Mouse (Mus musculus) limb, embryonic 11.5 days (tissue): ENCODE data around the gene E130309D02Rik. TPM values are rescaled to one million over a fixed set of nuclear protein-coding genes. Genes with fewer than 3 reads are reported as not detected.

Source experiments
- ATAC-seq: fragments of 200-750 bp; cut with Nextera tagmentation; 2 replicates; pipeline ENCODE4 v1.8.0; 2017; ENCODE audit warnings: low read depth; ENCODE audit not compliant: insufficient number of reproducible peaks, low FRiP score, low TSS enrichment
- DNase-seq: peaks from one replicate; pipeline ENCODE4 v3.0.0-alpha.2; 2015; ENCODE audit warnings: low spot score
- H3K27ac ChIP-seq: fragments of 300-500 bp; sonication (generic); replicated peaks from 2 replicates; pipeline ENCODE4 v1.5.1; 2014; ENCODE audit warnings: low read depth, mild to moderate bottlenecking, low read length
- H3K27me3 ChIP-seq: fragments of 300-500 bp; sonication (generic); 2 replicates; pipeline ENCODE4 v1.6.1; 2014; ENCODE audit warnings: mild to moderate bottlenecking, low read length, mixed read lengths; ENCODE audit not compliant: control insufficient read depth, insufficient read depth
- H3K36me3 ChIP-seq: fragments of 300-500 bp; sonication (generic); 2 replicates; pipeline ENCODE4 v1.6.1; 2014; ENCODE audit warnings: mild to moderate bottlenecking, low read length, moderate library complexity, mixed read lengths; ENCODE audit not compliant: control insufficient read depth, insufficient read depth
- H3K4me1 ChIP-seq: fragments of 300-500 bp; sonication (generic); 2 replicates; pipeline ENCODE4 v1.6.1; 2014; ENCODE audit warnings: low read length, mixed read lengths; ENCODE audit not compliant: control insufficient read depth, insufficient read depth
- H3K4me2 ChIP-seq: fragments of 300-500 bp; sonication (generic); 2 replicates; pipeline ENCODE4 v1.6.1; 2014; ENCODE audit warnings: low read depth, mild to moderate bottlenecking, moderate library complexity; ENCODE audit not compliant: severe bottlenecking
- H3K4me3 ChIP-seq: fragments of 300-500 bp; sonication (generic); 2 replicates; pipeline ENCODE4 v1.5.1; 2014; ENCODE audit warnings: low read depth, low read length
- H3K9ac ChIP-seq: fragments of 300-500 bp; sonication (generic); 2 replicates; pipeline ENCODE4 v1.6.1; 2014; ENCODE audit warnings: mild to moderate bottlenecking, low read length
- H3K9me3 ChIP-seq: fragments of 300-500 bp; sonication (generic); 2 replicates; pipeline ENCODE4 v1.6.1; 2016; ENCODE audit warnings: low read length; ENCODE audit not compliant: control insufficient read depth
- WGBS: fragments of 180-500 bp; shearing (Covaris S2); extraction: QIAGEN DNeasy Blood & Tissue Kit; methylation state at CpG from one replicate; pipeline ENCODE4 v1.1.7; 2014; 5-methylcytosine and 5-hydroxymethylcytosine counted together
- polyA plus RNA-seq: library from polyadenylated mRNA; unstranded; fragments of >200 nt; fragmentation: Nextera tagmentation; extraction: Ambion mirVana; gene quantifications from 2 replicates; pipeline ENCODE4 v1.2.1, GENCODE M21; 2014

E130309D02Rik gene
- polyA plus RNA-seq, 1 experiment from 2014 or later: 52.5 TPM

GRCm38 (mm10) chr5:143301296-143301695, 13.9 kb downstream of the E130309D02Rik start:
- peaks cover 32% of the 10 kb centered on the region for H3K36me3 ChIP-seq
- no peak overlapping the region for H3K9ac ChIP-seq
- no peaks in the 10 kb centered on the region for H3K4me1 ChIP-seq
- 80% methylated on average over 8 of the region's 8 CpGs for WGBS
- H3K9me3 ChIP-seq: no peaks in the 10 kb centered on the region
- ATAC-seq (no peak; the same call in 1 of the 2 replicates), DNase-seq (no peak)
- no peak overlapping the region for H3K4me2 ChIP-seq
- H3K27ac ChIP-seq: no peak overlapping the region
- no peak overlapping the region for H3K4me3 ChIP-seq
- no peaks in the 10 kb centered on the region for H3K27me3 ChIP-seq

- Histone ChIP-seq H3K36me3 (peaks cover 16% of the 10 kb centered on the region), H3K27me3 (peaks cover under 1% of the 10 kb centered on the region; the same call in 1 of the 2 replicates), H3K4me3 (no peak overlapping the region), H3K27ac (no peak overlapping the region), H3K4me1 (no peaks in the 10 kb centered on the region), H3K9me3 (no peaks in the 10 kb centered on the region), H3K9ac (no peak overlapping the region), H3K4me2 (no peak overlapping the region)
- ATAC-seq (no peak), DNase-seq (peak; percentile 75)
- WGBS: 93% methylated on average over 4 of the region's 4 CpGs
Measured at GRCm38 (mm10) chr5:143299686-143300085, 15.5 kb downstream of the E130309D02Rik start.

- 91% methylated on average over 7 of the region's 7 CpGs for WGBS
- peaks cover 13% of the 10 kb centered on the region for H3K27me3 ChIP-seq
- no peak for DNase-seq
- no peak overlapping the region for H3K27ac ChIP-seq
- no peak overlapping the region for H3K4me2 ChIP-seq
- no peak overlapping the region for H3K9ac ChIP-seq
- H3K36me3 ChIP-seq: peaks cover 16% of the 10 kb centered on the region
- no peak overlapping the region for H3K4me3 ChIP-seq
- ATAC-seq: no peak
- H3K4me1 ChIP-seq: no peaks in the 10 kb centered on the region
- H3K9me3 ChIP-seq: no peaks in the 10 kb centered on the region
Measured at GRCm38 (mm10) chr5:143298391-143298790, 16.8 kb downstream of the E130309D02Rik start.

GRCm38 (mm10) chr5:143297986-143298385, 17.2 kb downstream of the E130309D02Rik start:
- Histone ChIP-seq H3K27ac (no peak overlapping the region), H3K4me2 (no peak overlapping the region), H3K9ac (no peak overlapping the region), H3K36me3 (peaks cover 15% of the 10 kb centered on the region), H3K4me3 (no peak overlapping the region), H3K4me1 (no peaks in the 10 kb centered on the region), H3K9me3 (no peaks in the 10 kb centered on the region), H3K27me3 (peaks cover 17% of the 10 kb centered on the region)
- DNase-seq (no peak), ATAC-seq (no peak)
- WGBS: 92% methylated on average over 9 of the region's 9 CpGs

- ATAC-seq (no peak), DNase-seq (no peak)
- Histone ChIP-seq H3K27ac (no peak overlapping the region), H3K4me1 (0 out of 2 replicates have a peak, but pooled peaks cover 5% of the 10 kb centered on the region), H3K27me3 (peaks cover 40% of the 10 kb centered on the region), H3K9ac (no peak overlapping the region), H3K4me3 (no peak overlapping the region), H3K4me2 (no peak overlapping the region), H3K9me3 (no peaks in the 10 kb centered on the region), H3K36me3 (peaks cover 2% of the 10 kb centered on the region; the same call in 1 of the 2 replicates)
- WGBS: 92% methylated on average over 2 of the region's 2 CpGs
Measured at GRCm38 (mm10) chr5:143295330-143295729, 19.8 kb downstream of the E130309D02Rik start.

GRCm38 (mm10) chr5:143294862-143295261, 20.3 kb downstream of the E130309D02Rik start:
- Histone ChIP-seq H3K9me3 (no peaks in the 10 kb centered on the region), H3K27me3 (peaks cover 44% of the 10 kb centered on the region), H3K27ac (no peak overlapping the region), H3K4me3 (no peak overlapping the region), H3K9ac (no peak overlapping the region), H3K4me2 (no peak overlapping the region), H3K4me1 (0 out of 2 replicates have a peak, but pooled peaks cover 5% of the 10 kb centered on the region), H3K36me3 (no peaks in the 10 kb centered on the region)
- DNase-seq (no peak), ATAC-seq (no peak)
- 84% methylated on average over 3 of the region's 3 CpGs for WGBS

- H3K4me3 ChIP-seq: peak within 1 kb of the TSS; percentile 44
- H3K36me3 ChIP-seq: no peaks in the 10 kb centered on the region
- H3K9ac ChIP-seq: peak within 1 kb of the TSS; percentile 47
- peak within 1 kb of the TSS; percentile 92 for H3K4me2 ChIP-seq
- ATAC-seq: no peak
- H3K4me1 ChIP-seq: peaks cover 10% of the 10 kb centered on the region
- peak; percentile 43 for DNase-seq
- H3K27ac ChIP-seq: no peak within 1 kb of the TSS
- H3K27me3 ChIP-seq: peaks cover 58% of the 10 kb centered on the region
- 6% methylated on average over 28 of the region's 38 CpGs for WGBS
- peaks cover 2% of the 10 kb centered on the region; the same call in 1 of the 2 replicates for H3K9me3 ChIP-seq
Measured at GRCm38 (mm10) chr5:143293404-143293803, 21.8 kb downstream of the E130309D02Rik start, which contains the start of gene Zfp853. TSS of gene Zfp853 (minus strand) at chr5:143293623.

- WGBS: 3% methylated on average over 18 of the region's 19 CpGs
- peaks cover 2% of the 10 kb centered on the region; the same call in 1 of the 2 replicates for H3K9me3 ChIP-seq
- peaks cover 14% of the 10 kb centered on the region for H3K4me1 ChIP-seq
- no peak overlapping the region for H3K27ac ChIP-seq
- no peaks in the 10 kb centered on the region for H3K36me3 ChIP-seq
- peak overlapping the region; percentile 47 for H3K9ac ChIP-seq
- ATAC-seq: no peak
- peak overlapping the region; percentile 44 for H3K4me3 ChIP-seq
- H3K27me3 ChIP-seq: peaks cover 63% of the 10 kb centered on the region
- H3K4me2 ChIP-seq: peak overlapping the region; percentile 92
- DNase-seq: peak; percentile 41
Measured at GRCm38 (mm10) chr5:143292879-143293278, 22.3 kb downstream of the E130309D02Rik start.

GRCm38 (mm10) chr5:143289299-143289698, 25.9 kb downstream of the E130309D02Rik start:
- no peak for ATAC-seq
- H3K27ac ChIP-seq: no peak overlapping the region
- no peak overlapping the region for H3K4me3 ChIP-seq
- H3K9ac ChIP-seq: no peak overlapping the region
- WGBS: 78% methylated on average over 9 of the region's 9 CpGs
- H3K27me3 ChIP-seq: peaks cover 77% of the 10 kb centered on the region
- peaks cover 17% of the 10 kb centered on the region for H3K4me1 ChIP-seq
- no peaks in the 10 kb centered on the region for H3K36me3 ChIP-seq
- no peak for DNase-seq
- no peak overlapping the region for H3K4me2 ChIP-seq
- H3K9me3 ChIP-seq: peaks cover 2% of the 10 kb centered on the region; the same call in 1 of the 2 replicates
